Mouse (Mus musculus): ENCODE data around the gene Supt3.

GRCm38 (mm10) chr17:44819816-44820215, 42.9 kb downstream of the Supt3 start:
- TF ChIP-seq CTCF (IDR thresholded peaks at IDR 0.05; ENCODE audit: borderline replicate concordance, insufficient read depth, low read depth, low read length) (no peak), POLR2A (IDR thresholded peaks at IDR 0.05; ENCODE audit: borderline replicate concordance, insufficient read depth, low read length) (no peak)

All from cerebellum, adult 2 months (tissue).